Mouse (Mus musculus) lung, postnatal 0 days (tissue): ENCODE measurements around the gene Wipi2. TPM values are rescaled to one million over a fixed set of nuclear protein-coding genes. Genes with fewer than 3 reads are reported as not detected.
A peak's percentile ranks its signal among the peaks of the same experiment; 100 is the strongest.

Experiments
- ATAC-seq: fragments of 200-750 bp; cut with Nextera tagmentation; 2 replicates; pipeline ENCODE4 v1.8.0; 2017; ENCODE audit warnings: moderate library complexity
- DNase-seq: peaks from one replicate; pipeline ENCODE4 v3.0.0-alpha.2; 2016; ENCODE audit warnings: low spot score
- H3K27ac ChIP-seq: fragments of 300-500 bp; sonication (generic); 2 replicates; pipeline ENCODE4 v1.5.1; 2014; ENCODE audit warnings: antibody characterized with exemption, mild to moderate bottlenecking, low read length, mixed read lengths
- H3K27me3 ChIP-seq: fragments of 300-500 bp; sonication (generic); replicated peaks from 2 replicates; pipeline ENCODE4 v1.6.1; 2014; ENCODE audit warnings: low read length, mixed read lengths; ENCODE audit not compliant: insufficient read depth
- H3K36me3 ChIP-seq: fragments of 300-500 bp; sonication (generic); 2 replicates; pipeline ENCODE4 v1.6.1; 2014; ENCODE audit warnings: low read length, mixed read lengths; ENCODE audit not compliant: insufficient read depth
- H3K4me1 ChIP-seq: fragments of 300-500 bp; sonication (generic); 2 replicates; pipeline ENCODE4 v1.6.1; 2014; ENCODE audit warnings: antibody characterized with exemption, low read depth, low read length, mixed read lengths; ENCODE audit not compliant: insufficient read depth
- H3K4me2 ChIP-seq: fragments of 300-500 bp; sonication (generic); replicated peaks from 2 replicates; pipeline ENCODE4 v1.6.1; 2014; ENCODE audit warnings: low read depth, mild to moderate bottlenecking, low read length, moderate library complexity, mixed read lengths
- H3K4me3 ChIP-seq: fragments of 300-500 bp; sonication (generic); 2 replicates; pipeline ENCODE4 v1.5.1; 2014; ENCODE audit warnings: low read depth, low read length
- H3K9ac ChIP-seq: fragments of 300-500 bp; sonication (generic); replicated peaks from 2 replicates; pipeline ENCODE4 v1.6.1; 2014; ENCODE audit warnings: low read depth, mild to moderate bottlenecking
- H3K9me3 ChIP-seq: fragments of 300-500 bp; sonication (generic); 2 replicates; pipeline ENCODE4 v1.6.1; 2016; ENCODE audit warnings: low read length, mixed read lengths
- CTCF ChIP-seq: IDR thresholded peaks from 2 replicates; pipeline ENCODE4 v1.5.1; 2016; ENCODE audit warnings: antibody characterized with exemption, mild to moderate bottlenecking
- EP300 ChIP-seq: IDR thresholded peaks from 2 replicates; pipeline ENCODE4 v1.6.1; 2016; ENCODE audit warnings: antibody characterized with exemption, mild to moderate bottlenecking, control low read depth
- WGBS: fragments of 180-500 bp; shearing (Covaris S2); extraction: QIAGEN DNeasy Blood & Tissue Kit; methylation state at CpG from one replicate; pipeline ENCODE4 v1.1.7; 2014; 5-methylcytosine and 5-hydroxymethylcytosine counted together
- polyA plus RNA-seq: library from polyadenylated mRNA; unstranded; fragments of >200 nt; fragmentation: Nextera tagmentation; extraction: Ambion mirVana; gene quantifications from 2 replicates; pipeline ENCODE4 v1.2.1, GENCODE M21; 2015

Wipi2 gene
- polyA plus RNA-seq, 1 experiment from 2014 or later, result 26.6 TPM

DNA sequence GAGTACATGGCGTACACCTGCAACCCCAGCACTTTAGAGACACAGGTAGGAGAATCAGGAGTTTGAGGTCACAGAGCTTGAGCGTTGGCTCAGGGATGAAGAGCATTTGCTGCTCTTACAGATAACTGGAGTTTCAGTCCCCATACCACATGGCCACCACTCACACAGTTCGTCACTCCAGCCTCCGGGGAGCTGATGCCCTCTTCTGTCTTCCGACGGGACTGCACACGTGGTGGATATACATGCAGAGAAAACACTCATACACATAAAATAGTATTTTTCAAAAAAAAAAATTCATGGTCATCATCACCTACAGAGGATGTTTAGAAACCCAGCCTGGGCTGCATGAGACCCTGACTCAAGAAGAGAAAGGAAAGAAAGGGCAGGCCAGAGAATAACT, 4.4 kb upstream of the Wipi2 start:
- no peak overlapping the region for H3K9ac ChIP-seq
- ATAC-seq (no peak), DNase-seq (no peak)
- no peaks in the 10 kb centered on the region for H3K27me3 ChIP-seq
- no peak overlapping the region for H3K27ac ChIP-seq
- H3K4me3 ChIP-seq, result no peak overlapping the region
- no peaks in the 10 kb centered on the region for H3K4me1 ChIP-seq
- 82% methylated on average over 7 of the region's 7 CpGs for WGBS
- no peaks in the 10 kb centered on the region for H3K36me3 ChIP-seq
- no peaks in the 10 kb centered on the region for H3K9me3 ChIP-seq
- TF ChIP-seq EP300 (no peak), CTCF (no peak)
- H3K4me2 ChIP-seq, result no peak overlapping the region

- Histone ChIP-seq H3K4me1 (no peaks in the 10 kb centered on the region), H3K9ac (peak overlapping the region; percentile 77), H3K4me2 (peak overlapping the region; percentile 88), H3K36me3 (no peaks in the 10 kb centered on the region), H3K9me3 (no peaks in the 10 kb centered on the region), H3K27ac (peak overlapping the region; percentile 90), H3K27me3 (no peaks in the 10 kb centered on the region), H3K4me3 (peak overlapping the region; percentile 91)
- no peak for TF ChIP-seq CTCF
- no peak for TF ChIP-seq EP300
- peak; percentile 97 for DNase-seq
- WGBS, result under 1% methylated on average over 66 of the region's 69 CpGs
- ATAC-seq, result peak; percentile 99
These were observed 1.5 kb downstream of the Wipi2 start for GRCm38 (mm10) chr5:142628726-142629662.

- Histone ChIP-seq H3K4me2 (peak overlapping the region; percentile 88), H3K4me3 (peak overlapping the region; percentile 91), H3K27ac (peak overlapping the region; percentile 90), H3K36me3 (no peaks in the 10 kb centered on the region), H3K9me3 (no peaks in the 10 kb centered on the region), H3K9ac (peak overlapping the region; percentile 77), H3K27me3 (no peaks in the 10 kb centered on the region), H3K4me1 (no peaks in the 10 kb centered on the region)
- DNase-seq, result no peak
- TF ChIP-seq CTCF, result no peak
- TF ChIP-seq EP300, result no peak
- ATAC-seq, result no peak
- 6% methylated on average over 35 of the region's 41 CpGs for WGBS
These were observed 2.1 kb downstream of the Wipi2 start for GRCm38 (mm10) chr5:142629663-142630025.

DNA sequence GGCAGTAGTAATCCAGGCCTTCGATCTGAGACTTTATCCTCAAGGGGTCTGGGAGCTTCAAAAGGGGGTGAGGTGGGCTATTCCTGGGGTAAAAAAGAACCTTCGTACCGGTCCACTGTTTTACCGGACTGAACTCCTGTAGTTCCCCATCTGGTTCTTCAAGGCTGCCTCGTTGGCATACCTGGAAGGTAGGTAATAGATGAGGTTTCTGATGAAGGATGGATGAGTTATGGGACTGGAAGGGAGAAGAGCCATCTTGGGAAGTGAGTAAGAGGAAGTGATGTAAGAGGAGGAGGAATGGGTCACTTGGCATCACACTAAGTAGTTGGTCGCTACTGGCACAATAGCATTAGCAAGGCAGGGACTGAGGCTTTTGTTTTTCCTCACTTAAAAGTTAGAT, 2.7 kb downstream of the Wipi2 start:
- Histone ChIP-seq H3K4me2 (peak overlapping the region; percentile 88), H3K9ac (peak overlapping the region; percentile 77), H3K4me1 (no peaks in the 10 kb centered on the region), H3K9me3 (no peaks in the 10 kb centered on the region), H3K27ac (peak overlapping the region; percentile 90), H3K4me3 (peak overlapping the region; percentile 91), H3K27me3 (no peaks in the 10 kb centered on the region), H3K36me3 (no peaks in the 10 kb centered on the region)
- TF ChIP-seq EP300 (no peak), CTCF (no peak)
- 6% methylated on average over 6 of the region's 6 CpGs for WGBS
- DNase-seq (peak; percentile 81), ATAC-seq (no peak)

DNA sequence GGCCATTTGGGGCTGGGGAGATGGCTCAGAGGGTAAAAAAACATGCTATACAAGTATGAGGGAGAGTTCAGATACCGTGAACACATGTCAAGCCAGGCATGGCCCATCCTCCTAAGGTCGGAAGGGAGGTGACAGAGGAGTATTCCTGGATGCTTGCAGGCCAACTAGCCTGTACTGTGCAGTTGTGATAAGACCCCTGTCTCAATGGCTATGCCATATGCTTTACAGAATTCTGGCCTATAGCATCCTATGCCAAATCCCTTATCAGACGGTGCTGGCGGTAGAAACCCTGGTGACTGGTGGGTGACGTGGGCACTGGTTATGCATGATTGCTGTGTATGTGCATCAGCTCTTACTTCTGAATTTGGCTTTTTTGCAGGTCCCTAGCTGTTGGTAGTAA, 10.3 kb downstream of the Wipi2 start:
- H3K27ac ChIP-seq, result no peak overlapping the region
- ATAC-seq (no peak), DNase-seq (no peak)
- no peaks in the 10 kb centered on the region for H3K4me1 ChIP-seq
- peaks cover 3% of the 10 kb centered on the region; the same call in 1 of the 2 replicates for H3K36me3 ChIP-seq
- no peak overlapping the region for H3K4me3 ChIP-seq
- H3K27me3 ChIP-seq, result no peaks in the 10 kb centered on the region
- no peak overlapping the region for H3K9ac ChIP-seq
- 86% methylated on average over 5 of the region's 5 CpGs for WGBS
- TF ChIP-seq CTCF (no peak), EP300 (no peak)
- no peak overlapping the region for H3K4me2 ChIP-seq
- H3K9me3 ChIP-seq, result no peaks in the 10 kb centered on the region

GRCm38 (mm10) chr5:142640088-142640487, 12.6 kb downstream of the Wipi2 start:
- no peak overlapping the region for H3K4me2 ChIP-seq
- H3K4me3 ChIP-seq, result no peak overlapping the region
- DNase-seq, result no peak
- no peak overlapping the region for H3K9ac ChIP-seq
- no peaks in the 10 kb centered on the region for H3K27me3 ChIP-seq
- TF ChIP-seq EP300 (no peak), CTCF (no peak)
- WGBS, result 89% methylated on average over 5 of the region's 5 CpGs
- H3K27ac ChIP-seq, result no peak overlapping the region
- ATAC-seq, result no peak
- no peaks in the 10 kb centered on the region for H3K9me3 ChIP-seq
- peaks cover 4% of the 10 kb centered on the region; the same call in 1 of the 2 replicates for H3K36me3 ChIP-seq
- no peaks in the 10 kb centered on the region for H3K4me1 ChIP-seq
